Mouse (Mus musculus) kidney, postnatal 4 days (tissue): ENCODE data around the gene Bcas3.

Experiments
- DNase-seq, 2 experiments: peaks; one replicate each; pipeline ENCODE4 v3.0.0; 2021; ENCODE audit warnings: mixed read lengths in 2 of 2

The Bcas3 gene

GRCm38 (mm10) chr11:85380046-85380445, 27.1 kb downstream of the Bcas3 start:
- no peak for DNase-seq

GRCm38 (mm10) chr11:85382055-85382454, 29.1 kb downstream of the Bcas3 start:
- peak; percentile 79 to 82 for DNase-seq

DNA sequence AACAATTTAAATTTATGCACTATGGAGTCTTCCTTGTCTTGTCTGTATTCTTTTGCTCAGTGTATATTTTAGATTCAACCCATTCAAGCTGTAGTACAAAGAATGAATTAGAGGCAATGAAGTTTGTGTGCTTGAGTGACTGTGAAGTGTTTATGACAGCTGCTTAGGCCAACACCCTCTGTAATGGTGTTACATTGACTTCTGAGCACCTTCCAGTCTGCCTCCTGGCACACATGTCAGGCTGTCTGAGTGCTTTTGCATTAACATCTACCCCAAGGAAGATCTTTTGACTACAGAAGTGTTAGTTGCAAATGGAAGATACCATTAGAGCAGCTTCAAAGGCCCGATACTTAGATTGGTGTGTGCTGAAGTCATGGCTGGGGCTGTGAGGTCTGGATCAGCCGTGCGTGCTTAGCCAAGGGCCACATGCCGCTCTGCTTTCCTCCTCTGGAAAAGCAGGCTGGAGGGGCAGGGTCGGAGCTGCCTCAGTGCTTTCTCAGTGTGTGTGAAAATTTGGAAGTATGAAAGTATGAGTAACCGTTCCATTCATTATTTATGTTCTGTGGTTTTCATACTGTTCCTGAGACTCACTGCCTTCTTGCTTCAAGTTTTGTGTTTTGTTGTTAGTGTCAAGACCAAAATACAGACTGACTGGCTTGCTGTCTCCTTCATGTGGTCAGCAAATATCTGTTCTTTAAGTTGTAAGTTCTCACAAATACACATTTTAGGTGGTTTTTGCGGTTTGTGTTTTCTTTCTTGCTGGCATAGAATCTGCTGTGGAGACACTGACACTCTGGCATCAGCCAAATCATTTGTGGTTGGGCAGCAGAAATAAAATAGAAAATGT, 31.2 kb downstream of the Bcas3 start:
- DNase-seq, result peak in 1 of 2 experiments; percentile 8

DNA sequence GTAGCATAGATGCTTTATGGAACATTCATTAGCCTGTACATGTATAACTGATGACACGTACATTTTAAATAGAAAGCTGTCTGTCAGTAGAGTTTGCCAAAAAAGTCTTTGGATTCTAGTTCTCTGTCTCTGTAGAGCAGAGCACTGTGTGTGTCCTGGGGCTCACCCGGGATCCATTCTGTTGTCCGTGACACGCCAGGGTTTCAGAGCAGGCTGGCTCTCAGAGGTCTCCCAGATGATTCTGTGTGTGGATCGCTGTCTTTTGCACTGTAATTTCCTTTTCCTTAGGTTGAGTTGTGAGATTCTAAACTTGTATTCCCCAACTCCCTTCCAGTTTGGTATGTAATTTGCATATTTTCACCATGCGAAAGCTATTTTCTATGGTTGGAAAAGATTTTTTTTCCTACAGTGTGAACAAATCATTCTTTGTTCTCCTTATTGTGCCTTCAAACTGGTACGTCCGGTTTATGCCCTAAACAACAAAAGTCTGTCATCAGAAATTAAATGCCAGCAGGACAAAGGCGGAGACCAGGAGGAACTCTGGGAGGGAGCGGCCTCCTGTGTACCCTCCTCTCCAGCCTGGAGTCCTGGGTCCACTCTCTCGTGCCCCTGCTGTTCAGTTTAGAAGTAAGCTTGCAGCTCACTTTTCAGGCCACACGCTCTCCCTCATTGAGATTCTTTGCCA, 39.4 kb downstream of the Bcas3 start:
- DNase-seq, result peak; percentile 43 to 61

DNA sequence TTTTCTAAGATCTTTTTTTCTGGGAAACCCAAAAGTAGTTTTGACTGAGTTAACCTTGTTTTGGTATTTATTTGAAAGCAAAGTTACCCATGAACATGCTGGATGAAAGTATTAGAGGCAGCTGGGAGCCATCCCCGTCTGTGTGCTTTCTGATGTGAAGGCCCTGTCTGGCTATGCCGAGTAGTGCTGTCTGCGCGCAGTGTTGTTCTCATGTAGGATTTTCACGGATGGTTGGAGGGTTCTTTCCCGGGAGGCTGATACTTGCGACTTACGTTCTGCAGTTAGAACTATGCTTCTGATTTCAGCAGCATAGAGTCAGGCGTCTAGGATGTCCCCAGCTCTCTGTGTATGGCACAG, 39.9 kb downstream of the Bcas3 start:
- DNase-seq, result peak; percentile 30 to 54

- peak; percentile 8 to 25 for DNase-seq
These were observed 41.0 kb downstream of the Bcas3 start for GRCm38 (mm10) chr11:85393990-85394389.

DNA sequence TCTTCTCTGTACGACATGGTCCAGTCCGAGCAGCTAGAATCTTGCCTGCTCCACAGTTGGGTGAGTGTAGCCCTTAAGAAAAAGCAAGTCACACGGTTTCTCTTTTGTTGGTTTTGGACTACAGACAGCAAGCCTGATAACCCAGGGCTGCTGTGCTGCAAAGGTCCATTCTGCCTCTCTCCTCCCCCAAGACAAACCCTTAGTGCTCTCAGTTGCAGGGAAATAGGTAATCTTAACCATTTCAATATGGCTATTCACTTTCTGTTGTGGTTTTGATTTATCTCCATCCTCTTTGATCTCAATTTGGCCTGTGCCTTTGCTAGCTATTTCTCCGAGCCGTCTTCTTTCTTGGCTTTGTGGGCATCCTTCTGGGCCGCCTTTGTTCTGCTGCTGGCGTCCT, 42.4 kb downstream of the Bcas3 start:
- DNase-seq, result peak in 1 of 2 experiments; percentile 8

DNA sequence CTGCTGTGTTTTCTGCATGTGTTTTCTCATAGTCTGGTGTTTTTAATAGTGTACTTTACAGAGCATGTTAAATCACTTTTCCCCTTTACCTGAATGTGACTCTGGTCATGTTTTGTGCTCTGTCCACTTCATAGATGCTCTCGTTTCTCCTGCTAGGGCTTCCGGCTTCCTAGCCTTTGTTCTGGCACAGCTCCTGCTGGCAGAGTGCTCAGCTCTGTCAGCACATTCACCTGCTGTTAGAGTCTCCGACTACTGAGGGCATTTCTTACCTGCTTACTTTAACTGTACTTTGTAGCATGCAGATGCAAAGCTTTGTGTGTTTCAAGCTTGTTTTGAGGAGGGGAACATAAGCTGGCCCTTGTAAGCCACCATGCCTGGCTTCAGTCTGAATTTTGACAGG, 53.6 kb downstream of the Bcas3 start:
- DNase-seq, result peak in 1 of 2 experiments; percentile 25

- DNase-seq, result no peak
These were observed 54.7 kb downstream of the Bcas3 start for GRCm38 (mm10) chr11:85407700-85408099.

- DNase-seq, result no peak
These were observed 59.4 kb downstream of the Bcas3 start for GRCm38 (mm10) chr11:85412319-85412718.

DNA sequence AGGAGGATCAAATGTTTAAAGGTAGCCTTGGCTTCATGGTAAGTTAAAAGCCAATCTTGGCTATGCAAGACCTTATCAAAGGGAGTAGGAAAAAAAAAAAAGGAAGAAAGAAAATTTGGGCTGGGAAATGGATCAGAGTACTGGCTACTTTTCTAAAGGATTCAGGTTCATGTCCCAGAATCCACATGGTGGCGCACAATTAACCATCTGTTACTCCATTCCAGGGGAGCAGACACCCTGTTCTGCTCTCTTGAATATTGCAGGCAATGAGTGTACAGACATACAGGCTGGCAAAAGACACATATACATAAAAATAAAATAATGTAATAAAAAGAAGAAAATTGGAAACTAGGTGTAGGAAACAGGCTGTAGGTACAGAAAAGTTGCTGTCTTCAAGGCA, 61.5 kb downstream of the Bcas3 start:
- no peak for DNase-seq

- no peak for DNase-seq
These were observed 74.4 kb downstream of the Bcas3 start for GRCm38 (mm10) chr11:85427353-85427752.

GRCm38 (mm10) chr11:85428227-85428626, 75.3 kb downstream of the Bcas3 start:
- DNase-seq, result peak; percentile 18 to 35

DNA sequence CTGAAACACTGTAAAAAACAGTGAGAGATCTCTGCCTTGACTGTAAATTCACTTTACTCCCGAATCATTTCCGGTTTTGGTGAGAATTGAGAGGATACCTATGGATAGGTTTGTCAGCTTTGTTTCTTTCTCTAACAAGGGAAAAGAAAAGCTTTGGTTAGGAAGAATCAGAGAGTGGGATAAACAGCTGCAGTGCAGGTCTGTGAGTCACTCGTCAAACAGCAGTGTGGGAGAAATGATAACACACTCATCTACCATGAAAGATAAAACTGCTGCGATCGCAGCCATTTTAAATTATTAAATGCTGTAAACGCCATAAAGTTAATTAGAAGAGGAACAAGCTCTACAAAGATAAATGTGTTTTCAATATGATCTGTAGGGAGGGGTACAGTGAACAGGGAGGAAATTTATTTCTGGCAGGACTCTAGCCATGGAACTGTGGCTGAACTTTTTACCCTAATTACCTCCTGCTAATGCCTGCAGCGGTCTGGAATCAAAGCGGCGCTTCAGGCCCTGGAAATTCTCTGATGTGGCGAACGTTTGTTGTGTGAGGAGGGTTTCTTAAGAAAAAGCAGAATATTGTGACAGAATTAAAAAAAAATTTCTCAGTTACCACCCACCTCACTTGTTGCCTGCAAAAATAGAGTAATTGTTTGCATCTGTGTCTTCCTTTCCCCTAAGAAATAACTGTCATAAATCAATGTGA, 77.9 kb downstream of the Bcas3 start:
- peak; percentile 22 to 26 for DNase-seq

GRCm38 (mm10) chr11:85447375-85447774, 94.4 kb downstream of the Bcas3 start:
- DNase-seq, result no peak

GRCm38 (mm10) chr11:85453598-85454304, 100.8 kb downstream of the Bcas3 start:
- DNase-seq, result no peak

GRCm38 (mm10) chr11:85454305-85454682, 101.3 kb downstream of the Bcas3 start:
- no peak for DNase-seq

- no peak for DNase-seq
These were observed 108.6 kb downstream of the Bcas3 start for GRCm38 (mm10) chr11:85461536-85461935.

DNA sequence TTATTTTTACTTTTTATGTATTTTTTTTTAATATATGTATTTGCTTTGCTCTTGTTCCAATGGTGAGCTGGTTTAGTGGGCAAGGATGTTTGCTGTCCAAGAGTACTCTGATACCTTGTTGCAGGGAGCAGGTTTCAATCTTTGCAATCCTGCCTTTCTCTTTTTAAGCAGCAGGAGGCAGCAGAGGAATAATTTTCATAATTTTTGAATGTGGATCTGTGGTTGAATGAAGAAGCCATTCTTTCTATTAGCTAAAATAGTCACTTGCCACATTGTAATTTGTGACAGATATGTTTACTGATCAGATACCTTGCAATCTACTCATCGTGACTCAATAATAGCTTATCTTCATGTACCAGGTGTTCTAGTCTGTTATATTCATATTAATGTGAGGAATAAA, 116.6 kb downstream of the Bcas3 start:
- peak; percentile 23 to 30 for DNase-seq

DNA sequence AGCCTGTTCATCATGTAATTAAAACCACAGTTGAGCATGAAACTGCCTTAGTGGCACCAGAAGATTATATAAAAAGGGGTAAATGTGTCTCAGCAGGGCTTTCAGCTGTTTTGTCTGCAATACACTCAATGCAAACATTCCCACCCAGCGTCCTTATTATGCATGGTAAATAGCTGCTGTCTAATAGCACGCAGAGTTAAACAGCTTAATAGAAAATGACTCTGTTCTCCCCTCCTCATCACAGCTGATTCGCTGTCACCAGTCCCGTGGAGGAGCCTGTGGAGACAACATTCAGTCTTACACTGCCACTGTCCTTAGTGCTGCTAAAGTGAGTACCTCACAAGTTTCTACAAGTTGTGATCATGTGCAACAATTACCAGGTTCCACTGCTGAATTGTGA, 117.5 kb downstream of the Bcas3 start:
- DNase-seq, result no peak

DNA sequence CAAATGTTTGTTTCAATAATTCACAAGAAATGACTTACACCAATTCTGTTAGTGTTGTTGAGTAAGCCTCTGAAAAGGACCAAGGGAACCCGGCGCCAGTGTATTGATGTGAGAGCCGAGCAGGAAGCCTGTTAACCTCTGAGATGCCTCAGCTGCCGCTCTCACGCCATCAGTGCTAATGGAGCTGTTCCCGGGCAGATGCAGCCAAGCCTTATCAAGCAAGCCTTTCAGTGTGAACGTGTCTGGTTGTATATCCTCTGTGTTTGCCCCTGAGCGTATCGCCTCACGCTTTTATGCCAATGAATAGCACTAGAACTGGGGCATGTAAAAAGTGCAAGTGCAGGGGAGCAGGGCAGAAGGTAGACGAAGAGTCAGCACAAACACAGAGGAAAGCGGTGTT, 121.4 kb downstream of the Bcas3 start:
- DNase-seq, result peak; percentile 73 to 79

GRCm38 (mm10) chr11:85482737-85483467, 129.9 kb downstream of the Bcas3 start:
- DNase-seq, result peak; percentile 35 to 46
